Mouse (Mus musculus) CD8-positive naive resting alpha-beta T cell, adult 57 days (primary cell): Measurements from ENCODE around the gene Dnajc5g. TPM values are rescaled to one million over a fixed set of nuclear protein-coding genes. Genes with fewer than 3 reads are reported as not detected.

Source experiments
- total RNA-seq: library from RNA; stranded (reverse); gene quantifications from one replicate; pipeline ENCODE4 v1.2.4, GENCODE M21; 2023

Dnajc5g gene
- total RNA-seq: not detected

DNA sequence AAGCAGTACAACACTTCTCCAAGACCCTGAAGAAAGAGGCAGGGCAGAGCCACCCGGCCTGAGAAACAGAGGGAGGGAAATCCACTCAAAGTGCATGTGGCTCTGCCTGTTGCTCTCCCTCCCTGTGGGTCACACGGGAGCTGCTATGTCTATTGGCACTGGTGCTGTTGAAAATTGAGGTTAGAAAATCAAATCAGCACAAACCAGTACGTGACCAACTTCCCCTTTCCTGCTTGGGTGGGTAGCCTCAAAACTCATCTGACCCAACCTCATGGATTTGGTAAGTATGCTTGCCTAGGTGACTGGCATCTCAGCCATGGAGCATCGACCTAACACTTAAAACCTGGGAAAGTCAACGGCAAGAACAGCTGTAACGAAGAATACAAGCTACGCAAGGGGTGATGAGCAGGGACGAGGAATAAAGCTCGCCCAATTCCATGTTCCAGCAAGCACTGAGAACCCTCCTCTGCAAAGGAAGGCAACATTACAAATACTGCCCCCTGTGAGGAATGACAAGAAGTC, at the start of gene Dnajc5g:
Dnajc5g (plus strand) TSS at position 472 of the 522 bp plus-strand sequence.

DNA sequence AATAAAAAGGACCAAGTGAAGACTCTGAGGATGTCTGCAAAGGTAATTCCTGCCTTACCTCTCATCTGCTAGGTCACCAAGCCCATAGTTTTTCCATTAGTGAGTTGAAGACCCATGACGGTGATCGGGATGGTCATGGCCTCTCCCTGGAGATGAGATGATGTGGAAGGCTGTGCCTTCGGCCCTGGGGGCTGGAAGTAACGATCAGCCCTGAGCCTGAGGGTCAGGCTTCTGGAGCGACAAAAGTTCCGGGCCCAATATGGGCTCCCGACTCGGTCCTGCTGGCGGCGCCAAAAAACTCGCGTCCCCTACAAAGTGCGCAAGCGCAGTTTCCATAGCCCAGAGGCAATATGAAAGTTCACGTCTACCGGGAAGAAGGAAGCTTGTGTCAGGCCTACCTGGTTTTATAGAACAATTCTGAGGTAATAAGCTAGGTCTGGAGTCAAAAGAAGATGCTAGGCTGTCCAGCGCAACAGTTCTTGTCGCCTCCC, 2.0 kb downstream of the Dnajc5g start, which contains the start of gene Slc30a3:
Slc30a3 (minus strand) TSS at position 238 of the 491 bp plus-strand sequence.

DNA sequence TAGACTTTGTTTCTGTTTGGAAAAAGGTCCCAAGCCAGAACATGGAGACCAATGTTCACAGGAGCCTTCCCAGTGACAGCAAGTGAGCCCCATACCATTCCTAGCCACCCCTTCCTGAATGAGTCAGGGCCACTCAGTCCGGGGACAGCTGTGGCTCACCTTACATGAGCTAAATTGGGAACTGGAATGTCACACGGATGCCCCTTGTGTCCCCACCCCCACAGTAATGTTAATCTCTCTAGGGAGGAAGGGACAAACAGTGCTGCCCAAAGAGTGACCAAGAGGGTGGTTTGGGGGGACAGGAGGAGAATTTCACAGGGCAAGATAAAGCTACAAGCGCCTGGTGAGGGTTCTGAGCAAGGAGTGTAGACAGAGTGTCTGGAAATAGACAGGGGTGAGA, 10.3 kb downstream of the Dnajc5g start, which contains the start of gene Trim54:
Trim54 (plus strand) TSS at position 359 of the 400 bp plus-strand sequence.

DNA sequence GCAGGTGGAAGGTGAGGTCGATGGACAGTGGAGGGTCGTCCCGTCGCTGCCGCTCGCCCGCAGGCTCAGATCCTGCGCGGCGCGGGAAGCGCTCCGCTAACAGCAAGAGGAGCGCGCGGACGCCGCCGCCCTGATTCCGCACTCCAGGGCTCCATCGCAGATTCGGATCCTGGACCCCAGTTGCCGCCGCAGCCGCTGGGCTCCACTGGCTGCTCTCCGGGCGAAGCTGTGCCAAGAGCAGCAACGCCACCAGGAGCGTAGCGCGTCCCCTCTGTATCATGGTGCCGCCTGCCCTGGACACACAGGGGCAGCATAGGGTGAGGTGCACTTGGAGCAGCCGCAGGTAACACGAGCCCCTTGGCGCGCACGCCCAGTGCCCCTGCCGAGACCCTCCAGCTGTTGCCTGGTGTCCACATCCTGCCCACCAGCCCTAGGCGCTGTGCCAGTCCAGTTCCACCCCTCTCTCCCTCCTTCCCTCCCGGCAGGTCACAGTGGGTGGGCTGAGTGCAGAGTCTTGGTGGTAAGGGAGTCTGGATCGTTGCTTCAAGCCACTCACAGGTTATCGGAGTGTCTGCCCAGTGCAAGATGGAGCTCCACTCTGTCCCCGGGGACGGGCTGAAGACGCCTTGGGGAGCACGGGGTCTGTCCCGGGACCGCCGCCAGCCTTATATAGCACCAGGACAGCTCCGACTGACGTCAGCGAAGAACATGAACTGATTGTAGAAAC, 32.3 kb downstream of the Dnajc5g start, which contains the start of gene Ucn:
Ucn (minus strand) TSS at position 589 of the 727 bp plus-strand sequence.

DNA sequence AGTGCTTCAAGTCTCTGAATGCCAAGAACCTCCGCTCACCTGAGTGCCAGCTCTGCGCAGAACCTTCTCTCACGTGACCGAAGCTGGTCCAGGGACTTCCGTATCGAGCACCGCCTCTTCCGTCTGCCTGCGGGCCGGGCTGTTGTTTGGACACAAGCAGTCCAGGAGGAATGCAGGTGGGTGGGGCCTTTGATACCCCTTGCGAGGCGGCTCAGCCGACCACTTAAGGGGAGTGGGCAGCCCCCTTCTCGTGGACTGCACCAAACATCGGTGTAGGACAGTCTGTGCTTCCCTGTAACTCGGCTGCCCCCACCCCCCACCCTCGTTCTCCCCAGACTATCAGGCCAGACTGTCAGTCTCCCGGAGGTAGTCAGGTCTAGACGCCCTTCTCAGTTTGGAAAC, 48.1 kb downstream of the Dnajc5g start, which contains the start of gene Mpv17:
Mpv17 (minus strand) TSS at position 100 of the 402 bp plus-strand sequence.

Other genes with a start within 250 kb of the Dnajc5g start
- gene Tmem214, start 238.3 kb upstream of the Dnajc5g start, total RNA-seq: 36.4 TPM
- gene Agbl5, start 217.6 kb upstream of the Dnajc5g start, total RNA-seq: 13.4 TPM
- gene Ost4, start 198.5 kb upstream of the Dnajc5g start, total RNA-seq: 142 TPM
- 4.6 TPM for gene Emilin1, start 192.9 kb upstream of the Dnajc5g start, total RNA-seq
- gene Khk, start 184.9 kb upstream of the Dnajc5g start, total RNA-seq: 19.2 TPM
- not detected for gene Cgref1, start 160.7 kb upstream of the Dnajc5g start, total RNA-seq
- 180 TPM for gene Preb, start 145.9 kb upstream of the Dnajc5g start, total RNA-seq
- gene Tcf23, start 137.6 kb upstream of the Dnajc5g start, total RNA-seq: not detected
- 26.5 TPM for gene Atraid, start 58.0 kb upstream of the Dnajc5g start, total RNA-seq
- gene Slc5a6, start 57.4 kb upstream of the Dnajc5g start, total RNA-seq: 8.3 TPM
- 53.8 TPM for gene Cad, start 51.5 kb upstream of the Dnajc5g start, total RNA-seq
- gene Slc30a3, start 2.0 kb downstream of the Dnajc5g start, total RNA-seq: not detected
- gene Trim54, start 10.4 kb downstream of the Dnajc5g start, total RNA-seq: not detected
- not detected for gene Ucn, start 32.5 kb downstream of the Dnajc5g start, total RNA-seq
- 16.1 TPM for gene Mpv17, start 48.0 kb downstream of the Dnajc5g start, total RNA-seq
- 2.9 TPM for gene Gm29609, start 73.6 kb downstream of the Dnajc5g start, total RNA-seq
- gene Gtf3c2, start 73.9 kb downstream of the Dnajc5g start, total RNA-seq: 166 TPM
- 57.0 TPM for gene Snx17, start 86.9 kb downstream of the Dnajc5g start, total RNA-seq
- 43.7 TPM for gene Eif2b4, start 87.1 kb downstream of the Dnajc5g start, total RNA-seq
- 21.2 TPM for gene Zfp513, start 96.0 kb downstream of the Dnajc5g start, total RNA-seq
- gene Ppm1g, start 114.4 kb downstream of the Dnajc5g start, total RNA-seq: 153 TPM
- gene Nrbp1, start 134.6 kb downstream of the Dnajc5g start, total RNA-seq: 150 TPM
- gene Gm9970, start 134.9 kb downstream of the Dnajc5g start, total RNA-seq: not detected
- gene Krtcap3, start 145.4 kb downstream of the Dnajc5g start, total RNA-seq: 25.8 TPM
- 16.6 TPM for gene Ift172, start 184.8 kb downstream of the Dnajc5g start, total RNA-seq
- 1.3 TPM for gene Fndc4, start 189.8 kb downstream of the Dnajc5g start, total RNA-seq
- gene Gckr, start 191.2 kb downstream of the Dnajc5g start, total RNA-seq: not detected